Mouse (Mus musculus): ENCODE results near the gene Gm9918.
A peak's percentile ranks its signal among the peaks of the same experiment; 100 is the strongest.
"Not testable (repeated sequence)": the region's sequence is repeated elsewhere in the genome, so short reads cannot be mapped to it uniquely, and the experiment has no call there.

The Gm9918 gene

DNA sequence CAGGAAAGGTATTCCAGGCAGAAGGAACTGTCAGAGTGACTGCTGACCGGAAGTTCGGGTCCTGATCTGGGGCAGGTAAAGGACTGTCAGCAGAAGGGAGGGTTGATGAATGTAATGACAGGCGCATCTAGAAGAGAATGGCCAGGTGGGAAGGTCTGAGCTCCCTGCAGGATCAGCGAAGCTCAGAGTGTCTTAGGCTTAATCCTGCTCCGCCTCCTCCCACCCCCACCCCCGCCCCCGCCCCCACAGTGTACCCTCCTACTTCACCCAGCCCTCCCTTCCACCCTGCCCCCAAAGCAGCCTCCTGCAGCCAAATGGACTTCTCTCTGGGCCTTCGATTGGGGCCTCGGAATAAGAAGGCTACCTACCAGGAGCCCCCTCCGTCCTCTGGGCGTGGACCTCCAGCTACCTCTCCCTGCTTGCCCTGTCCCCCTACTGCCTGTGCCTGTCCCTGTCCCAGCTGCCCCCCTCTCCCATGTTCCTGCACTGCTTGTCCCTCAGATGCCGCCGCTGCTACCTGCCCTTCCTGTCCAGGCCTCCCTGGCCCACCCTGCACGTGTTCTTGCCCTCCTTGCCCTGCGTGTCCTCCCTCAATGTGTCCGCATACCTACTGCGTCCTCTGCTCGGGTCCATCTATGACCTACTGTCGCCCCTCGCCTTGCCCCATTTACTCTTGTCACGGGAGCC, at the start of gene Gm9918:
Gene Gm9918 (plus strand): TSS at position 290 of the 687 bp plus-strand sequence.
- DNase-seq (ENCODE audit: low spot score) = no peak

DNA sequence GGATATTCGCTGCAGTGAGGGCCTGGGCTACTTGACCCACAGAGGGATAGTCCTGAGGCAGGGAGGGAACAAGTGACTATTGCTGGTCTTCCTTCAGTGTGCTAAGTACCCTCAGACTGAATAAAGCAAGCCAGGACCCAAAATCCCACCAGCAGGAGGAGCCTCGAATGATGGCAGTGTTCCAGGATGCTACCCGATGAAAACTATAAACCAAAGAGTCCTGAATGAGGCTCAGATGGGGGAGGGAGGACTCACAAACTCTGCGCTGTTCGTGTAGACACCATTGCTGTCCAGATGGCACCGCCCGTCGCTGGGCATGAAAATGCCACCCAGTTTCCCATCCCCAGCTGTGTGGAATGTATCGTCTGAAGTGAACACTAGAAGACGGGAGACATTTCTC, 48.0 kb upstream of the Gm9918 start:
- DNase-seq (ENCODE audit: low spot score) = no peak

DNA sequence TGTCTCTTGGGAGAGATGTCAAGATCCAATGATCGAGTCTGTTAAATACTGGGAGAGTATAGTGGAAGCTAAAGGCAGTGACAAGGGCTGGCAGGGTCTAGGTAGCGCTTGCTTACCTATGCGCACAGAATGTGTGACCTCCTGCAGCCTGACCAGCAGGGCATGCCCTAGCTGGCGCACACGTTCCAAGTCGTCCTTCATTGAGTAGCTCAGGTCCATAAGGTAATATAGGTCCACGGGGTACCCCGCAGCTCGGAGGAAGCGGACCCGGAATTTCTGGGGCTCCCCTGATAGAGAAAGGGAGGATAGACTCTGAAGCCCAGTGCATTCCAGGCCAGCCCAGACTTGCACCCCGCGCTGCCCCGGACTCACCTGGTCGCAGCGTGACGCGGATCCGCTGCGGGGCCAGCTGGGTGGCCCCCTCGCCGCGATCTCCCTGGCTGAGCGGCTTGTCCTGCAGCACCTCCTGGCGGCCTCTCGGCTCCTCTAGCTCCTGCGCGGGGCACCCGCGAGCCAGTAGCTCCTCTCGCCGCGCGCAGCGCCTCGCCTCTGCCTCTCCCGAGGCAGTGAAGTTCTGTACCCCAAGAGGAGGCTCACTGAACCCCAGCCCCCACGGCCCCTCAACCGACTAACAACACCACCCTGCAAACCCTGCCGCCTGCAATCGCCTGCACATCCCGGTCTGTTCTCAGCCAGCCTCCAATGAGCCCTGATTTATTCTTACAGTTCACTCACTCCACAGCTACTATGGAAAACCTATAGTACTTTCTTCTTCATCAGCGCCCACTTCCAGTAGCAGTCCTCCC, 46.0 kb upstream of the Gm9918 start:
- DNase-seq (ENCODE audit: low spot score) = peak; percentile 58

DNA sequence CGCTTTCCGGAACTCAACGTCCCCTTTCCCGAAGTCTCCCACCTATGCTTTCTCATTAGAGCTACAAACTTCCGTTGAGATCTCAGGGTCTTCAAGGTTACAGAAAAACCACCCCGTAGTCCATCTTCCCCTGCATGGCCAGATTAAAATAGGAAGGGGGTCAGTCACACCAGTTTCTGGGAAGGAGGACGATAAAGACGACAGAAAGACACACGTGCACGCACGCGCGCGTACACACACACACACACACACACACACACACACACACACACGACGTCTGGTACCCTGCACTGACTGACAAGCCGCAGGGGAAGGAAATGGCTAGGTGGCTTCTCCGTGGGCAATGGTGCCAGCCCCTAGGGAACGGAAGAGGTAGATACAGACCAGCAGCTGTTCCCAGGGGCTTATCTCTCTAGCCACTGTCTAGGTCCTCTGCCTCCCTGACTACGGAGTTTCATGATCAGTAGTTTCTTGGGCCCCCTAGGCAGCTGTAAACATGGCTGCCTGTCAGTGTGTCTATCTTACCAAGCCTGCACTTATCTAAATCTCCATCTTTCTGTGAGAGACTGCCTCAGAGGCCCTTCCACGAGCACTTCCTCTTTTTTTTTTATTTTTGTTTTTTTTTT, 45.3 kb upstream of the Gm9918 start:
- peak; percentile 47 for DNase-seq (ENCODE audit: low spot score)

DNA sequence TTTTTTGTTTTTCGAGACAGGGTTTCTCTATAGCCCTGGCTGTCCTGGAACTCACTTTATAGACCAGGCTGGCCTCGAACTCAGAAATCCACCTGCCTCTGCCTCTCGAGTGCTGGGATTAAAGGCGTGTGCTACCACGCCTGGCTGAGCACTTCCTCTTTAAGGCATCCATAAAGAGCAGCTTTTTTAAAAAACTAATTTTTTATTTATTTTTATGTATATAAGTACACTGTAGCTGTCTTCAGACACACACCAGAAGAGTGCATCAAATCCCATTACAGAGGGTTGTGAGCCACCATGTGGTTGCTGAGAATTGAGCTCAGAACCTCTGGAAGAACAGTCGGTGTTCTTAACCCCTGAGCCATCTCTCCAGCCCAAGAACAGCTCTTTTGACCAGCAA, 44.7 kb upstream of the Gm9918 start:
- not testable (repeated sequence) for DNase-seq (ENCODE audit: low spot score)

GRCm38 (mm10) chr15:102230408-102231321, 39.7 kb upstream of the Gm9918 start:
- no peak for DNase-seq (ENCODE audit: low spot score)

DNA sequence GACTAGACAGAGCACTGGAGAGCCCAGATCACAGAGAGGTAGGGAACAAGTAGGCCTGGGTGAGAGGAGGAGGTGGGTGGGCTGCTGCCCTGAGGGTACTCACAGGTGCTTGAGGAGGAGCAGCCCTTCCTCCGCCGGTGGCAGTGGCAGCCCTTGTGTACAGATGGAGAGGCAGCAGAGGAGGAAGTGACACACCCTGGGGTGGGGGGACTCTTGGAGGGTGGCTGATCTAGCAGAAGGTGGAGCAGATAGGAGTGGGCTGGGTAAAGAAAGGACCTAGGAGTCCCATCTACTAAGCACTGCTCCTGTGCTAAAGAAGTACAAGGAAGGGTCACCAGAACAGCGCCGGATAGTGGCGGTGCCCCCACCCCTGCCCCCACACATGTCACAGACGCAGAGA, 38.6 kb upstream of the Gm9918 start, which contains the start of gene Itgb7:
Gene Itgb7 (minus strand): TSS at position 197 of the 400 bp plus-strand sequence.
- peak; percentile 45 for DNase-seq (ENCODE audit: low spot score)

DNA sequence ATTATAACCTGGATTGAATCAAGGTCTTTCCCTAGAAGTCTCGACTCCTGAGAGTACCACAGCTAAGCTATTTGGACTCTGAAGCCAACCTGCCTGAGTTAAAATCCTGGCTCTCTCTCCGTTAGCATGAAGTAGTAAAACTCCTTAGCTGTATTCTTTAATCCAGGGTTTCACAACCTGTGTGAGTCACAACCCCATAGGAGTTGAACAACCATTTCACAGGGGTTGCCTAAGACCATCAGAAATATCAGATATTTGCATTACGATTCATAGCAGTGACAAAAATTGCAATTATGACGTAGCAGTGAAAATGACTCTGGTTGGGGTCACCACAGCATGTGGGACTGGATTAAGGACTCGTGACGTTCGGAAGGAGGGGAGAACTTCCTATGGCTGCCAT, 37.6 kb upstream of the Gm9918 start:
- no peak for DNase-seq (ENCODE audit: low spot score)

DNA sequence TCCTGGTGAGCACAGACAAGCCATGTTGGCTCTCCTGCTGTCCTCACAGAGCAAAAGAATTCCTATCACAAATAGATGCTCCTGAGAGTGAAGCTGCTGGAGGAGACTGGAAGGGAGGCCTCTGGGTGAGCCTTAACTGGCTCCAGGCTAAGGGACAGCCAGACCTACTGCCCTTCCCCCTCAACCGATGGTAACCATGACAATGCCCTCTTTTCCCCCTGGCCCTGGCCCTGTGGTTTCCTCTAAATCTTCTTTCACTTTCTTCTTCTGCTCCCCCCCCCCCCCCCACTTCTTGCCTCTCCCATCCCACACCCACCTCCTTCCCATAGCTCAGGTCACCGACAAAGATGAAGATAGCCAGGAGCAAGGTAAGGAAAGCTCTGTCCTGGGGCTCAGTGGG, 36.5 kb upstream of the Gm9918 start:
- no peak for DNase-seq (ENCODE audit: low spot score)

DNA sequence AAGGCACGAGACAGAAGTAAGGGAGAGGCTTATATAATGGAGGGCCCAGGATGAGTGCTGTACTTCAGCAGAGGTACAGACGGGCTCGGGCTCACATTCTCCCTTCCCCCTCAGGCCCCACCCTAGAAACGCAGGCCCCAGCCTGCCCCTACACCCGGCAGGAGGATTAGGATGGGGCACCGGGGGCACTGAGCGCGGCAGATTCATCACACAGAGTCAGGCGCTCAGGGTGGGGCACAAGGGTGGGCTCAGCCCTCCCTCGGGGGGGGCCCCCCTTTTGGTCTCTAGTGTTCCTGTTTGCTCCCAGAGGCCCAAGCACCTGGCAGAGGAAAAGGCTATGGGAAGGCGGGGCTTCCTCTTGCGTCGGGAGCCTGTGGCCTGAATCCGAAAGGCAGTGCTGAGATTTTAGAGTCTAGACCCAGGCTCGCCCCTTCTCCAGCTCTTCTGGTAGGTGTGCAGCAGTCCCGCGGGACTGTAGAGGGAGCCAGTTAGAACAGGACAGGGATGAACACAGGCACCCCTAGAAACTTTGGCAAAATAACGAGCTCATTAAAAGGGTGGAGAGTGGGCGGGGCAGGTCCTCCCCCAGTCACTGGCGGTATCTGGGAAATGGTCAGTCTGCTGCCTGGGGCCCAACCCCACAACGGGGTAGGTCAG, 34.9 kb upstream of the Gm9918 start:
- DNase-seq (ENCODE audit: low spot score) = no peak

DNA sequence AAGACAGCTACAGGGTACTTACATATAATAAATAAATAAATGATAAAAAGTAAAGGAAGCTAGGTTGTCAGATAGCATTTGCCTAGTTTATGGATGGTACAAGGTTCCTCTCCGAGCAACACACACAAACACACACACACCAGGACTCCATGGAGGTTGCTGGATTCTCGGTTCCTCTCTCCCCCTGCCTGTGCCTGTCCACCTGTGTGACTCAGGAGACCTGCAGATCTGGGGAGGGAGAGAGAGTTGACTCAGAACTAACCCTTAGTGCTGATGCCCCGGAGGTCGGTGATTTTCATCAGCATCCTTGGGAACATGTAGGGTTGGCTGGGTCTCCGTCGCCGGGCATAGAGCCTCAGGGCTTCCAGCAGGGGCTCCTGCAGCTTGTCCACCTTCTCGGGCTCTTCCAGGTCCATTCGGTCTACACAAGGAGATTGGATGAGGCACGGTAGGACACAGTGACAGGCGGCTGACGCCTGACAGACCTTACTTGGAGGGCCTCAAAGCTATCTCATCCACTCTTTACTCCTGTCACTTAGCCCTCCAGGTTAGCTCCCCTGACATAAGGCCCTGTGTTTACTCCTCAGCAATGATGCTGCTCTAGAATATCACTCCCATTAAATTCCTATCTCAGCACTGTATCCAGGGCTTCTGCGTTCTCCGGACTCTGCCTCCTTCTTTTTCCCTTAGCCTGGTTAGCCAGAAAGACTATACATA, 31.7 kb upstream of the Gm9918 start:
- DNase-seq (ENCODE audit: low spot score) = no peak

GRCm38 (mm10) chr15:102239260-102239590, 31.1 kb upstream of the Gm9918 start:
- DNase-seq (ENCODE audit: low spot score) = peak; percentile 52

GRCm38 (mm10) chr15:102239851-102240250, 30.5 kb upstream of the Gm9918 start:
- no peak for DNase-seq (ENCODE audit: low spot score)

- DNase-seq (ENCODE audit: low spot score) = no peak
These were observed 29.8 kb upstream of the Gm9918 start for GRCm38 (mm10) chr15:102240607-102241006.

DNA sequence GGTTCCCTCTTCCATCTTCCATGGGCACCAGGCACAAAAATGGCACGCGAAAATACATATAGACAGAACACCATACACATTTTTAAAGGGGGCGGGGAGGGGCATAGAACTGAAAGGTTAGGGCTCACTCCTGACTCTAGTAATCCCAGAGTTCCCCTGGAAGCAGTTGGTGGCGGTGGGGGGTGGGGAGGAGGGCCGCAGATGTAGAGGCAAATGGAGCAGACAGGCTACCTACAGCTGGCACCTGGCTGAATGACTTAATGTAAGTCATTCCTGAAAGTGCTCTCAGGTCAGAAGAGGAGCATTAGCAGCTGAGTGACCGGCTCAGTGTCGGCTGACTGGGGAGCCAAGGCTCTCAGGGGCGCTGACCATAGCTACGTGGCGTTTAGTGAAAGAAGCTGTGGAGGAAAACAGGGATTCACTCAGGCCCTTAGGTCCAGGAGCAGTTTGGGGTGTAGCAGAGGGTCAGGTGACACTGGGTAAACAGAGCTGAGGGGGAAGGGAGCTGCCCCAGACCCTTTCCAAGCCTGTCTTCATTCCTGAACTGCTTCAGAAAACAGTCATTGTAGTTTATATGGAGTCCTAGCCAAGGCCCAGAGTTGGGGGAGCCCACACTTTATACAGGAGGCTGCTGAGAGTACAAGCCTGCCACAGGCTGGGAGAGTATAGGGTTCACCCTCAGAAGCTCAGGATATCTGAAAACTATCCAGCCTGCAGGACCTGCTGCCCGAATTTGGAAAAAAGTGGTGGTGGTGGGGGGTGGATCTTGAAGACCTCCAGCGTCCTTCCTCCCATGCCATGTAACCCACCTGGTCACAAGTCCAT, 27.7 kb upstream of the Gm9918 start:
- DNase-seq (ENCODE audit: low spot score) = no peak

GRCm38 (mm10) chr15:102243229-102244190, 26.9 kb upstream of the Gm9918 start:
- DNase-seq (ENCODE audit: low spot score) = no peak

- DNase-seq (ENCODE audit: low spot score) = no peak
These were observed 25.8 kb upstream of the Gm9918 start for GRCm38 (mm10) chr15:102244306-102245191.

DNA sequence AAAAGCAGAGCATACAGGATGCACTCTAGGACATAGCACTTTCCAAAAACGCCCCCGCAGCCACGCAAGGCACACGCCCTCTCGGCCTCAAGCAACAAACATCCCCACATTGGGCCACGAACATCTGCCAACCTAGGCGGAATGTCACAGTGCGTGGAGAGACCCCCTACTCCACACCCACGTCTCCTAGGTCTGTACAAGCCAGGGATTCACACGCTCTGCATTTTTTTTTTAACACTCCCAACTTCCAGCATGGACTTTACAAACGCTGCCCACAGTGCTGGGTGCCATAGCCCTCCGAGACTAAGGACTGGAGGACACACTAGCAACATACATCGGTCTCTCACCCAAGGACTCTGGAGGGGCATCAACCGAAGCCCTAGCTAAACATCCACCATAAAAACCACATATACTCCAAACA, 24.9 kb upstream of the Gm9918 start:
- no peak for DNase-seq (ENCODE audit: low spot score)
